ENCODE assay signal across 8 mouse cellular contexts in genomic region chr19:5609547-5610404, GRCm38 (mm10). TPM values are rescaled to one million over a fixed set of nuclear protein-coding genes. Genes with fewer than 3 reads are reported as not detected.
DNase-seq lines count a peak whose midpoint lies in the region; ATAC-seq and TF ChIP-seq lines count a peak whose summit lies in the region.

Gene Kat5, minus strand, starts transcription at chr19:5610237.

- H3K27ac ChIP-seq in forebrain, embryonic 10.5 days = peak within 1 kb of the TSS; percentile 99
- peak within 1 kb of the TSS; percentile 99 for H3K27ac ChIP-seq in heart, embryonic 15.5 days
- H3K27ac ChIP-seq in liver, embryonic 14.5 days = peak within 1 kb of the TSS; percentile 65
- peak within 1 kb of the TSS; percentile 97 for H3K27ac ChIP-seq in neural tube, embryonic 11.5 days (ENCODE audit: low read depth, low read length)
- H3K27ac ChIP-seq in stomach, postnatal 0 days (replicated peaks) = peak within 1 kb of the TSS; percentile 97

- H3K36me3 ChIP-seq in forebrain, embryonic 10.5 days (replicated peaks) = peaks cover 43% of the 10 kb centered on the region
- peaks cover 41% of the 10 kb centered on the region for H3K36me3 ChIP-seq in heart, embryonic 15.5 days
- peaks cover 32% of the 10 kb centered on the region for H3K36me3 ChIP-seq in liver, embryonic 14.5 days (replicated peaks; ENCODE audit: control insufficient read depth, insufficient read depth, low read depth)
- H3K36me3 ChIP-seq in neural tube, embryonic 11.5 days (ENCODE audit: control insufficient read depth, insufficient read depth, low read length) = peaks cover 14% of the 10 kb centered on the region; the same call in 1 of the 2 replicates
- H3K36me3 ChIP-seq in stomach, postnatal 0 days (ENCODE audit: control insufficient read depth, insufficient read depth, low read length) = peaks cover 18% of the 10 kb centered on the region

- under 1% methylated on average over 55 of the region's 55 CpGs for WGBS in forebrain, embryonic 10.5 days
- WGBS in heart, embryonic 15.5 days = under 1% methylated on average over 48 of the region's 55 CpGs
- WGBS in liver, embryonic 14.5 days (ENCODE audit: insufficient replicate concordance) = 1% methylated on average over 55 of the region's 55 CpGs
- WGBS in neural tube, embryonic 11.5 days = under 1% methylated on average over 51 of the region's 55 CpGs
- WGBS in stomach, postnatal 0 days = under 1% methylated on average over 55 of the region's 55 CpGs

- H3K27me3 ChIP-seq in forebrain, embryonic 10.5 days (ENCODE audit: poor library complexity, severe bottlenecking) = no peaks in the 10 kb centered on the region
- no peaks in the 10 kb centered on the region; the same call in 1 of the 2 replicates for H3K27me3 ChIP-seq in heart, embryonic 15.5 days
- no peaks in the 10 kb centered on the region for H3K27me3 ChIP-seq in liver, embryonic 14.5 days (ENCODE audit: control insufficient read depth, insufficient read depth, low read length)
- H3K27me3 ChIP-seq in neural tube, embryonic 11.5 days (ENCODE audit: control insufficient read depth, insufficient read depth, low read length) = no peaks in the 10 kb centered on the region
- no peaks in the 10 kb centered on the region for H3K27me3 ChIP-seq in stomach, postnatal 0 days (ENCODE audit: control insufficient read depth, insufficient read depth, low read length)

- TF ChIP-seq EP300 in liver, embryonic 14.5 days (IDR thresholded peaks at IDR 0.05; ENCODE audit: low read depth) = no peak
- TF ChIP-seq EP300 in stomach, postnatal 0 days (optimal IDR thresholded peaks at IDR 0.05) = no peak

- H3K4me2 ChIP-seq in heart, embryonic 15.5 days = peak within 1 kb of the TSS; percentile 80
- H3K4me2 ChIP-seq in liver, embryonic 14.5 days (ENCODE audit: low read depth) = peak within 1 kb of the TSS; percentile 63
- H3K4me2 ChIP-seq in neural tube, embryonic 11.5 days (ENCODE audit: low read depth) = peak within 1 kb of the TSS; percentile 64
- peak within 1 kb of the TSS; percentile 77 for H3K4me2 ChIP-seq in stomach, postnatal 0 days (replicated peaks; ENCODE audit: low read depth)

- no peaks in the 10 kb centered on the region for H3K9me3 ChIP-seq in forebrain, embryonic 10.5 days
- no peaks in the 10 kb centered on the region for H3K9me3 ChIP-seq in heart, embryonic 15.5 days (replicated peaks)
- H3K9me3 ChIP-seq in liver, embryonic 14.5 days (ENCODE audit: control insufficient read depth, low read length) = no peaks in the 10 kb centered on the region
- no peaks in the 10 kb centered on the region for H3K9me3 ChIP-seq in neural tube, embryonic 11.5 days (ENCODE audit: control insufficient read depth, low read length)
- no peaks in the 10 kb centered on the region for H3K9me3 ChIP-seq in stomach, postnatal 0 days (ENCODE audit: control insufficient read depth, low read length)

- peaks cover 28% of the 10 kb centered on the region for H3K4me1 ChIP-seq in forebrain, embryonic 10.5 days
- peaks cover 16% of the 10 kb centered on the region for H3K4me1 ChIP-seq in heart, embryonic 15.5 days (replicated peaks)
- H3K4me1 ChIP-seq in liver, embryonic 14.5 days (replicated peaks; ENCODE audit: control insufficient read depth in 2 of 2, insufficient read depth in 2 of 2, low read length in 1 of 2) = peaks cover 19 to 28% of the 10 kb centered on the region in 2 experiments
- H3K4me1 ChIP-seq in neural tube, embryonic 11.5 days (ENCODE audit: control insufficient read depth, insufficient read depth, low read length) = peaks cover 9% of the 10 kb centered on the region
- H3K4me1 ChIP-seq in stomach, postnatal 0 days (replicated peaks; ENCODE audit: control insufficient read depth, insufficient read depth) = 0 out of 2 replicates have a peak, but pooled peaks cover 4% of the 10 kb centered on the region

- H3K9ac ChIP-seq in heart, embryonic 15.5 days = peak within 1 kb of the TSS; percentile 84
- H3K9ac ChIP-seq in liver, embryonic 14.5 days (replicated peaks) = peak within 1 kb of the TSS; percentile 75
- peak within 1 kb of the TSS; percentile 80 for H3K9ac ChIP-seq in neural tube, embryonic 11.5 days (ENCODE audit: low read length)
- H3K9ac ChIP-seq in stomach, postnatal 0 days (ENCODE audit: low read length) = peak within 1 kb of the TSS; percentile 90

- peak within 1 kb of the TSS; percentile 84 for H3K4me3 ChIP-seq in forebrain, embryonic 10.5 days
- H3K4me3 ChIP-seq in heart, embryonic 15.5 days = peak within 1 kb of the TSS; percentile 85
- H3K4me3 ChIP-seq in liver, embryonic 14.5 days (ENCODE audit: insufficient read depth in 1 of 2, low read depth in 2 of 2, low read length in 2 of 2) = peak within 1 kb of the TSS; percentile 76 to 79
- H3K4me3 ChIP-seq in neural tube, embryonic 11.5 days (ENCODE audit: low read depth, low read length) = peak within 1 kb of the TSS; percentile 60
- H3K4me3 ChIP-seq in stomach, postnatal 0 days (ENCODE audit: low read depth, low read length) = peak within 1 kb of the TSS; percentile 74

- peak; percentile 97 for ATAC-seq in CD4-positive, CD25-positive, alpha-beta regulatory T cell, adult 4 months
- peak; percentile 91 for ATAC-seq in heart, embryonic 15.5 days (replicated peaks; ENCODE audit: insufficient number of reproducible peaks, insufficient read depth, low FRiP score, low read depth)
- ATAC-seq in liver, embryonic 14.5 days (ENCODE audit: insufficient read depth) = peak; percentile 89
- ATAC-seq in neural tube, embryonic 11.5 days (ENCODE audit: insufficient read depth, low FRiP score, low TSS enrichment) = peak; percentile 94
- peak; percentile 92 for ATAC-seq in stomach, postnatal 0 days (ENCODE audit: low FRiP score, low TSS enrichment)

- 0 out of 2 replicates have a peak, but pooled peaks have one; percentile 21 for TF ChIP-seq CTCF in liver, embryonic 14.5 days (IDR thresholded peaks at IDR 0.05; ENCODE audit: low read depth)
- peak; percentile 37; the same call in 1 of the 2 replicates for TF ChIP-seq CTCF in stomach, postnatal 0 days (IDR thresholded peaks at IDR 0.05; ENCODE audit: low read depth)

- DNase-seq in c-Kit-negative CD71-positive TER-119-positive erythroid progenitor cells, embryonic 14.5 days (ENCODE audit: low read depth, low spot score) = peak; percentile 84
- peak; percentile 96 for DNase-seq in forebrain, embryonic 10.5 days (ENCODE audit: extremely low spot score, low spot score)
- peak; percentile 95 to 96 for DNase-seq in kidney, postnatal 25 days
- DNase-seq in liver, embryonic 14.5 days (ENCODE audit: low read depth in 3 of 3, low spot score in 3 of 3) = peak; percentile 73 to 84 (median 73)
- peak; percentile 94 for DNase-seq in neural tube, embryonic 11.5 days (ENCODE audit: low spot score)
- peak; percentile 91 for DNase-seq in stomach, postnatal 0 days (ENCODE audit: low spot score)

RNA-seq across cellular contexts. Expression of gene Kat5, which starts in this region (rescaled TPM):
- polyA plus RNA-seq in CD4-positive, CD25-positive, alpha-beta regulatory T cell, adult 4 months (2017; shearing (Covaris generic)) = 10 to 100 TPM; 38.8 to 84.9 TPM
- 64.9 and 67.9 TPM in 2 replicates for polyA plus RNA-seq in forebrain, embryonic 10.5 days (2016; fragmentation: Nextera tagmentation; extraction: Ambion mirVana)
- 29.6 and 35.3 TPM in 2 replicates for polyA plus RNA-seq in heart, embryonic 15.5 days (2015; fragmentation: Nextera tagmentation; extraction: Ambion mirVana)
- 21.0 and 25.6 TPM in 2 replicates for polyA plus RNA-seq in liver, embryonic 14.5 days (2012; rRNA removed)
- polyA plus RNA-seq in liver, embryonic 14.5 days (2014; fragmentation: Nextera tagmentation; extraction: Ambion mirVana) = 8.5 and 10.0 TPM in 2 replicates
- polyA plus RNA-seq in neural tube, embryonic 11.5 days (2014; fragmentation: Nextera tagmentation; extraction: Ambion mirVana) = 36.3 and 36.5 TPM in 2 replicates
- polyA plus RNA-seq in stomach, postnatal 0 days (2015; fragmentation: Nextera tagmentation; extraction: Ambion mirVana) = 31.8 and 37.9 TPM in 2 replicates

Comparison
In these comparisons a context has a peak if more than half of its experiments do, and no peak if none do; other contexts are left out.
1. Peak in every context shown above with its lines: DNase-seq, ATAC-seq, H3K4me3 ChIP-seq and H3K27ac ChIP-seq.